Mouse (Mus musculus) embryo, embryonic 11 days (tissue): ENCODE results near the gene Trim13.
"Not testable (repeated sequence)": the region's sequence is repeated elsewhere in the genome, so short reads cannot be mapped to it uniquely, and the experiment has no call there.

ENCODE experiments used
- DNase-seq: peaks from one replicate; pipeline ENCODE4 v3.0.0-alpha.2; 2015

The Trim13 gene

GRCm38 (mm10) chr14:61597968-61598367 is at the start of gene Trim13:
TSS of gene Trim13 (plus strand) at chr14:61598247.
- no peak for DNase-seq

GRCm38 (mm10) chr14:61548614-61549013 is 49.4 kb upstream of the Trim13 start:
- DNase-seq, result no peak

- no peak for DNase-seq
Measured at GRCm38 (mm10) chr14:61555931-61556288, 42.1 kb upstream of the Trim13 start.

GRCm38 (mm10) chr14:61556289-61557147 is 41.5 kb upstream of the Trim13 start, which contains the start of gene Spryd7:
TSS of gene Spryd7 (minus strand) at chr14:61556886.
- DNase-seq, result peak; percentile 99

- DNase-seq, result no peak
Measured at GRCm38 (mm10) chr14:61558901-61559300, 39.1 kb upstream of the Trim13 start.

GRCm38 (mm10) chr14:61559856-61560255 is 38.2 kb upstream of the Trim13 start:
- no peak for DNase-seq

GRCm38 (mm10) chr14:61566211-61566610 is 31.8 kb upstream of the Trim13 start:
- not testable (repeated sequence) for DNase-seq

GRCm38 (mm10) chr14:61569344-61569743 is 28.7 kb upstream of the Trim13 start:
- no peak for DNase-seq

- peak; percentile 89 for DNase-seq
Measured at GRCm38 (mm10) chr14:61571366-61571765, 26.7 kb upstream of the Trim13 start.

- DNase-seq, result no peak
Measured at GRCm38 (mm10) chr14:61572131-61572530, 25.9 kb upstream of the Trim13 start.

- DNase-seq, result no peak
Measured at GRCm38 (mm10) chr14:61575066-61575465, 23.0 kb upstream of the Trim13 start.

GRCm38 (mm10) chr14:61575941-61576340 is 22.1 kb upstream of the Trim13 start:
- DNase-seq, result no peak

GRCm38 (mm10) chr14:61589288-61590065 is 8.6 kb upstream of the Trim13 start:
- no peak for DNase-seq

GRCm38 (mm10) chr14:61596719-61597426 is 1.2 kb upstream of the Trim13 start:
- no peak for DNase-seq

- peak; percentile 92 for DNase-seq
Measured at GRCm38 (mm10) chr14:61599057-61599806, 1.2 kb downstream of the Trim13 start.

- no peak for DNase-seq
Measured at GRCm38 (mm10) chr14:61601348-61601747, 3.3 kb downstream of the Trim13 start.

- peak; percentile 26 for DNase-seq
Measured at GRCm38 (mm10) chr14:61603069-61603755, 5.2 kb downstream of the Trim13 start.

- no peak for DNase-seq
Measured at GRCm38 (mm10) chr14:61604081-61604480, 6.0 kb downstream of the Trim13 start.

GRCm38 (mm10) chr14:61606088-61606487 is 8.0 kb downstream of the Trim13 start:
- not testable (repeated sequence) for DNase-seq

GRCm38 (mm10) chr14:61607157-61607556 is 9.1 kb downstream of the Trim13 start, which contains the start of gene Kcnrg:
TSS of gene Kcnrg (plus strand) at chr14:61607457.
- no peak for DNase-seq

GRCm38 (mm10) chr14:61611766-61612165 is 13.7 kb downstream of the Trim13 start:
- no peak for DNase-seq

- DNase-seq, result no peak
Measured at GRCm38 (mm10) chr14:61613319-61613718, 15.3 kb downstream of the Trim13 start.
